Mouse (Mus musculus): ENCODE results near the gene Cdc26. TPM values are rescaled to one million over a fixed set of nuclear protein-coding genes. Genes with fewer than 3 reads are reported as not detected.

Gene Cdc26
- polyA plus RNA-seq, 1 experiment from 2014 or later = 91.5 TPM

DNA sequence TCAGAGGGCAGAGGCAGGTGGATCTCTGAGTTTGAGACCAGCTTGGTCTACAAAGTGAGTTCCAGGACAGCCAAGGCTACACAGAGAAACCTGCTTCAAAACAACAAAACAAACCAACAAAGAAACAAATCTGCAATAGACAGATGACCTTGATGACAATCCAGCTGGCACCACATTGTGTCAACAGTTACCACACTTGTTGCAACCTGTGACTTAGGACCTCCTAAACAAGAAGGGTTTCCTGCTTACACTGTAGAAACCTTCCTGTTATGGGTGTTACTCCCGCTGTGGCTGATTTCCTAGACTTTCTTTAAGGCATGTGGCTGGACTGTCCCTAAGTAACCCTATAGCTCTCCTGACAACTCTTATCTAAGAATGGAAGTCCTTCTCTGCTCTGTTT lies 12.6 kb downstream of the Cdc26 start:
- TF ChIP-seq EP300 (optimal IDR thresholded peaks at IDR 0.05) (no peak), CTCF (IDR thresholded peaks at IDR 0.05; ENCODE audit: low read depth) (no peak)
- Histone ChIP-seq H3K4me1 (replicated peaks; ENCODE audit: control insufficient read depth, insufficient read depth) (no peaks in the 10 kb centered on the region), H3K4me3 (ENCODE audit: low read depth, low read length) (no peak overlapping the region), H3K27ac (replicated peaks) (no peak overlapping the region), H3K9me3 (ENCODE audit: control insufficient read depth, low read length) (no peaks in the 10 kb centered on the region), H3K27me3 (ENCODE audit: control insufficient read depth, insufficient read depth, low read length) (no peaks in the 10 kb centered on the region), H3K4me2 (replicated peaks; ENCODE audit: low read depth) (no peak overlapping the region), H3K36me3 (ENCODE audit: control insufficient read depth, insufficient read depth, low read length) (peaks cover 22% of the 10 kb centered on the region), H3K9ac (ENCODE audit: low read length) (no peak overlapping the region)
- WGBS = 95% methylated on average over 1 of the region's 1 CpGs
- DNase-seq (ENCODE audit: low spot score) (no peak), ATAC-seq (ENCODE audit: low FRiP score, low TSS enrichment) (no peak)

DNA sequence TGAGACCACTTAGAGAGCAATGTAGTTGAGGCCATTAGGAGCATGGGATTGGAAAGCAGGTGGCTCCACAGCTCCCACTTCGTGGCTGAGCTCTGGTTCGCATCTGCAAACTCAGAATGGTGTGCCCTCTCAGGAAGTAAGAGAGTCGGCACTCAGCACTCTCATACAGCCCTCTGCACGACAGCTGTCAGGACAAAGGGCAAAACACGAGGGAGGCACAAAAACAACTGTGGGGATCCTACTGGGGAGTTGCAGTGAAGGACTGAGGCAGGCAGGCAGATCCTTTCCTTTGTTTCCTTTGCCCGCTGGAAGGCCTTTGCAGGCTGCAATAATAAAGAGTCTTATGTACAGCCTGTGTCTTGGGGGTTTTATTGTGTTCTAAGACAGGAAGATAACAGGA lies 15.0 kb downstream of the Cdc26 start:
- DNase-seq (ENCODE audit: low spot score) (no peak), ATAC-seq (ENCODE audit: low FRiP score, low TSS enrichment) (no peak)
- Histone ChIP-seq H3K36me3 (ENCODE audit: control insufficient read depth, insufficient read depth, low read length) (peaks cover 19% of the 10 kb centered on the region), H3K27ac (replicated peaks) (no peak overlapping the region), H3K27me3 (ENCODE audit: control insufficient read depth, insufficient read depth, low read length) (no peaks in the 10 kb centered on the region), H3K4me2 (replicated peaks; ENCODE audit: low read depth) (no peak overlapping the region), H3K4me3 (ENCODE audit: low read depth, low read length) (no peak overlapping the region), H3K9me3 (ENCODE audit: control insufficient read depth, low read length) (no peaks in the 10 kb centered on the region), H3K4me1 (replicated peaks; ENCODE audit: control insufficient read depth, insufficient read depth) (no peaks in the 10 kb centered on the region), H3K9ac (ENCODE audit: low read length) (no peak overlapping the region)
- TF ChIP-seq EP300 (optimal IDR thresholded peaks at IDR 0.05) = no peak
- TF ChIP-seq CTCF (IDR thresholded peaks at IDR 0.05; ENCODE audit: low read depth) = no peak
- WGBS = 76% methylated on average over 6 of the region's 6 CpGs

DNA sequence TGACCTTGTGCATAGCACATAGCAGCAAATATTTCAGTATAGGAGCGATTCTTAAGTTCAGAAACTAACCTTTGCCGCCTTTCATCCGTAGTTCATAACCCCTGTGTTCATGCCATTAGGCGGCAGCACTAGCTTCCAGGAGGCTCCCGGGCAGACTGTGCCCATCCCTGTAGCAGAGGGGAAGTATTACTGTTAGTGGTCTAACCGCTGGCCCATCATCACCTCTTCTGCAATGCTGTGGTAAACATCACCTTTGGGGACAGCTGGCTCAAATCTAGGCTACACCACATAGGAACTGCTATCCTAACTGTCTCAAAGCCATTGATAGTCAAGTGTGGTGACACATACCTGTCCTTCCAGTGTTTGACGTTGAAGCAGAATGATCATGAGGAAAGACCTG lies 16.6 kb downstream of the Cdc26 start:
- TF ChIP-seq CTCF (IDR thresholded peaks at IDR 0.05; ENCODE audit: low read depth) = peak; percentile 8; the same call in 1 of the 2 replicates
- TF ChIP-seq EP300 (optimal IDR thresholded peaks at IDR 0.05) = no peak
- WGBS = 81% methylated on average over 7 of the region's 7 CpGs
- DNase-seq (ENCODE audit: low spot score) = no peak
- Histone ChIP-seq H3K27me3 (ENCODE audit: control insufficient read depth, insufficient read depth, low read length) (no peaks in the 10 kb centered on the region), H3K9ac (ENCODE audit: low read length) (no peak overlapping the region), H3K27ac (replicated peaks) (no peak overlapping the region), H3K4me2 (replicated peaks; ENCODE audit: low read depth) (no peak overlapping the region), H3K9me3 (ENCODE audit: control insufficient read depth, low read length) (no peaks in the 10 kb centered on the region), H3K4me1 (replicated peaks; ENCODE audit: control insufficient read depth, insufficient read depth) (no peaks in the 10 kb centered on the region), H3K36me3 (ENCODE audit: control insufficient read depth, insufficient read depth, low read length) (peaks cover 21% of the 10 kb centered on the region), H3K4me3 (ENCODE audit: low read depth, low read length) (no peak overlapping the region)
- ATAC-seq (ENCODE audit: low FRiP score, low TSS enrichment) = no peak

DNA sequence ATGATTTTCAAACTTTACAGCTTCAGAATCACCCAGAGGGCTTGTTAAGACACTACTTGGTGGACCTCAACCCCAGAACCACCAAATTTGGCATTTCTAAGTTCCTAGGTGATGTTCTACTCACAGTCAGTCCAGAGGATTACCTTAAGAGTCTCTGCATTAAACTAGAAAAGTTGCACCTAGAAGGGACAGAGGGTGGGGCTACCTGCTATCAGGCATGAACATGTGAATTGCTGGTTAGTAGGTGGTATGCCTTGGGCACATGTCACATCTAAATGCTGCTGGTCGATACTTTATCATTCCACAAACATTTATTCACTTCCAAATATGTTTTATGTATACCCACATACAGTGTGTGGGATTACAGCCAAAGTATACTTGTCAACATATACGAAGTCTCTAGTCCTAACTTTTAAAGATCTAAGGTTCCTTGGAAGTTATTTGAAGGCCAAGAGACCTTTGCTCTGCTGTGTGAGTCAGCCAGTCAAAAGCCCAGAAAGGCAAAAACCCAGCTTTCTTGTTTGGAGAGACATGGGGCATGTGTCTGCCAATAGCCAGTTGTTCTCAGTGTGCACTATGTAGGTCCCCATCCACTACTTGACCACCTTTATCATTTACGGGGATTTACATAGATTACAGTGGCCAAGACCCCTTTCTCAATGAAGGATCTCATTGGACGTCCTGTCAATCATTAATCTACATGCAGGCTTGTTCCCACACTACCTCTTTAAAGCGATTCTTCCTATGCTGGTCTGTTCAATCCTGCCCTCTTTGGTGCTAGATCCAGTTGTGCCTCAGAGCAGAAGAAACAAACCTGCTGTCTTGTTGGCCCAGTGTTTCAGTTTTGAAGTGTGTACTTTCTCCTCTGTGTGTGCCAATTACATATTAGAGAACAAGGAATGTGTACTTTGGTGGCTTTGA lies 18.6 kb downstream of the Cdc26 start:
- Histone ChIP-seq H3K9ac (ENCODE audit: low read length) (no peak overlapping the region), H3K4me2 (replicated peaks; ENCODE audit: low read depth) (no peak overlapping the region), H3K27ac (replicated peaks) (no peak overlapping the region), H3K36me3 (ENCODE audit: control insufficient read depth, insufficient read depth, low read length) (peaks cover 21% of the 10 kb centered on the region), H3K9me3 (ENCODE audit: control insufficient read depth, low read length) (no peaks in the 10 kb centered on the region), H3K4me1 (replicated peaks; ENCODE audit: control insufficient read depth, insufficient read depth) (no peaks in the 10 kb centered on the region), H3K4me3 (ENCODE audit: low read depth, low read length) (no peak overlapping the region), H3K27me3 (ENCODE audit: control insufficient read depth, insufficient read depth, low read length) (no peaks in the 10 kb centered on the region)
- 56% methylated on average over 5 of the region's 5 CpGs for WGBS
- DNase-seq (ENCODE audit: low spot score) (no peak), ATAC-seq (ENCODE audit: low FRiP score, low TSS enrichment) (peak; percentile 72)
- TF ChIP-seq CTCF (IDR thresholded peaks at IDR 0.05; ENCODE audit: low read depth) (no peak), EP300 (optimal IDR thresholded peaks at IDR 0.05) (no peak)

DNA sequence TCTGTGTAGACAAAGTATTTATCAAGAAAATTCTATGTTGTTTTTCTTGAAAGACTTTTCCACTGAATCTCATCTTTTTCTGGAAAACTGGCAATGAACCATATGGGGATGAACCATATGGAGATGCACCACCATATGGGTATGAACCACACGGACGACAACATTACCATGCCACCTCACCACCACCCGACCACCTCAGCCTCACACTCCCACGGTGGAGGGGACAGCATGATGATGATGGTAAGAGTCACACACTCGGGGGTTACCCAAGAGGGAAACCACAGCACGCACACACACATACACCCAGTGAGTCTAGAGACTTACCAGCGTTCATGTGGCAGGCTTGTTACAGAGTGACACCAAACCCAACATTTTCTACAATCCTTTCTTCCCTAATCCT lies 23.0 kb downstream of the Cdc26 start:
- Histone ChIP-seq H3K9me3 (ENCODE audit: control insufficient read depth, low read length) (no peaks in the 10 kb centered on the region), H3K4me3 (ENCODE audit: low read depth, low read length) (no peak overlapping the region), H3K4me1 (replicated peaks; ENCODE audit: control insufficient read depth, insufficient read depth) (no peaks in the 10 kb centered on the region), H3K27ac (replicated peaks) (no peak overlapping the region), H3K36me3 (ENCODE audit: control insufficient read depth, insufficient read depth, low read length) (peaks cover 6% of the 10 kb centered on the region; the same call in 1 of the 2 replicates), H3K27me3 (ENCODE audit: control insufficient read depth, insufficient read depth, low read length) (no peaks in the 10 kb centered on the region), H3K4me2 (replicated peaks; ENCODE audit: low read depth) (no peak overlapping the region), H3K9ac (ENCODE audit: low read length) (no peak overlapping the region)
- 90% methylated on average over 7 of the region's 7 CpGs for WGBS
- DNase-seq (ENCODE audit: low spot score) (no peak), ATAC-seq (ENCODE audit: low FRiP score, low TSS enrichment) (no peak)
- TF ChIP-seq CTCF (IDR thresholded peaks at IDR 0.05; ENCODE audit: low read depth) (no peak), EP300 (optimal IDR thresholded peaks at IDR 0.05) (no peak)

DNA sequence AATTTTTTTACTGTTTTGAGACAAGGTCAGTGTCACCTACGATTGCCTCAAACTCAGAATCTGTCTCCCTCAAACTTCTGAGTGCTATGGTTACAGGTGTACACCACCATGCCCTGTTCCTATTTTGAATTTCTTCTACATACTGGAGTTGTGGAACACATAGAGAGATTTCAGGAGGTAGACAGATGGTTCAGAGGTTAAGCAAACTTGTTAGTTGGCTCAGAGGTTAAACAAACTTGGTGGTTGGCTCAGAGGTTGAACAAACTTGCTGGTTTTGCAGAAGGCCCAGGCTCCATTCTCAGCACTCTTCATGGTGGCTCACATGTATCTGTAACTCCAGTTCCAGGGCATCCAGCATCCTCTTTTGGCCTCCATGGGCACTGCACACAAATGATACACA lies 24.3 kb downstream of the Cdc26 start:
- no peaks in the 10 kb centered on the region for H3K27me3 ChIP-seq (ENCODE audit: control insufficient read depth, insufficient read depth, low read length)
- WGBS = 71% methylated on average over 1 of the region's 1 CpGs
- H3K4me3 ChIP-seq (ENCODE audit: low read depth, low read length) = no peak overlapping the region
- no peaks in the 10 kb centered on the region for H3K4me1 ChIP-seq (replicated peaks; ENCODE audit: control insufficient read depth, insufficient read depth)
- no peak overlapping the region for H3K27ac ChIP-seq (replicated peaks)
- H3K4me2 ChIP-seq (replicated peaks; ENCODE audit: low read depth) = no peak overlapping the region
- peaks cover 4% of the 10 kb centered on the region; the same call in 1 of the 2 replicates for H3K36me3 ChIP-seq (ENCODE audit: control insufficient read depth, insufficient read depth, low read length)
- DNase-seq (ENCODE audit: low spot score) (no peak), ATAC-seq (ENCODE audit: low FRiP score, low TSS enrichment) (peak; percentile 41)
- TF ChIP-seq CTCF (IDR thresholded peaks at IDR 0.05; ENCODE audit: low read depth) (peak; percentile 23), EP300 (optimal IDR thresholded peaks at IDR 0.05) (no peak)
- H3K9me3 ChIP-seq (ENCODE audit: control insufficient read depth, low read length) = no peaks in the 10 kb centered on the region
- no peak overlapping the region for H3K9ac ChIP-seq (ENCODE audit: low read length)
